Mouse (Mus musculus) liver, adult 2 months (tissue): ENCODE data around the gene St3gal5. TPM values are rescaled to one million over a fixed set of nuclear protein-coding genes. Genes with fewer than 3 reads are reported as not detected.

Experiments used
- DNase-seq: peaks from one replicate; pipeline ENCODE4 v3.0.0-alpha.2; 2011; ENCODE audit warnings: low read depth, low spot score; ENCODE audit errors: extremely low read depth
- H3K27ac ChIP-seq: fragments of 200-500 bp; replicated peaks from 2 replicates; pipeline ENCODE4 v1.5.1; 2012; ENCODE audit warnings: low read depth, mild to moderate bottlenecking, control low read depth, inconsistent platforms, low read length; ENCODE audit not compliant: insufficient read depth
- H3K27me3 ChIP-seq: fragments of 200-500 bp; 2 replicates; pipeline ENCODE4 v1.6.1; 2012; ENCODE audit warnings: mild to moderate bottlenecking, moderate library complexity, low read length, inconsistent platforms; ENCODE audit not compliant: control insufficient read depth, insufficient read depth
- H3K36me3 ChIP-seq: fragments of 200-500 bp; 2 replicates; pipeline ENCODE4 v1.6.1; 2012; ENCODE audit warnings: low read length, inconsistent platforms; ENCODE audit not compliant: control insufficient read depth, insufficient read depth
- H3K4me1 ChIP-seq: fragments of 200-500 bp; 2 replicates; pipeline ENCODE4 v1.6.1; 2011; ENCODE audit warnings: low read length; ENCODE audit not compliant: control insufficient read depth, insufficient read depth
- H3K4me3 ChIP-seq: fragments of 200-500 bp; 2 replicates; pipeline ENCODE4 v1.5.1; 2011; ENCODE audit warnings: low read depth, mild to moderate bottlenecking, control low read depth, low read length, moderate library complexity; ENCODE audit not compliant: insufficient read depth
- H3K79me2 ChIP-seq: fragments of 200-500 bp; 2 replicates; pipeline ENCODE4 v1.6.1; 2012; ENCODE audit warnings: inconsistent platforms, mild to moderate bottlenecking, low read length, moderate library complexity; ENCODE audit not compliant: control insufficient read depth, insufficient read depth
- H3K9ac ChIP-seq: fragments of 200-500 bp; 2 replicates; pipeline ENCODE4 v1.6.1; 2012; ENCODE audit warnings: low read depth, mild to moderate bottlenecking, control low read depth, inconsistent platforms, low read length
- CTCF ChIP-seq: fragments of 200-500 bp; IDR thresholded peaks from 2 replicates; pipeline ENCODE4 v1.5.1; 2011; ENCODE audit warnings: low read depth, low read length, control low read depth
- POLR2A ChIP-seq: fragments of 200-500 bp; IDR thresholded peaks from 2 replicates; pipeline ENCODE4 v1.6.1; 2011; ENCODE audit warnings: low read length, control low read depth; ENCODE audit not compliant: insufficient read depth; ENCODE audit errors: extremely low read depth
- WGBS: fragments of 180-500 bp; shearing (Covaris S2); methylation state at CpG from one replicate; pipeline ENCODE4 v1.1.7; 2018; 5-methylcytosine and 5-hydroxymethylcytosine counted together
- polyA plus RNA-seq: library from polyadenylated mRNA; depleted of rRNA; stranded (reverse); fragments of >200 nt; gene quantifications from 2 replicates; pipeline ENCODE4 v1.2.3, GENCODE M21; 2012
- total RNA-seq: library from RNA; depleted of rRNA; stranded (reverse); fragments of >200 nt; gene quantifications from 2 replicates; pipeline ENCODE4 v1.2.3, GENCODE M21; 2014

The St3gal5 gene
- total and polyA plus RNA-seq, 2 experiments: 61.4 to 162 TPM

- H3K79me2 ChIP-seq: no peaks in the 10 kb centered on the region
- peak; percentile 74 for DNase-seq
- 0 out of 2 replicates have a peak overlapping the region, but pooled peaks have one; percentile 4 for H3K9ac ChIP-seq
- no peaks in the 10 kb centered on the region for H3K36me3 ChIP-seq
- no peak for TF ChIP-seq CTCF
- peak overlapping the region; percentile 33 for H3K27ac ChIP-seq
- no peak overlapping the region for H3K4me3 ChIP-seq
- H3K27me3 ChIP-seq: no peaks in the 10 kb centered on the region
- WGBS: 9% methylated on average over 5 of the region's 5 CpGs
- H3K4me1 ChIP-seq: peaks cover 11% of the 10 kb centered on the region
These were observed 26.0 kb upstream of the St3gal5 start for GRCm38 (mm10) chr6:72071281-72071870.

DNA sequence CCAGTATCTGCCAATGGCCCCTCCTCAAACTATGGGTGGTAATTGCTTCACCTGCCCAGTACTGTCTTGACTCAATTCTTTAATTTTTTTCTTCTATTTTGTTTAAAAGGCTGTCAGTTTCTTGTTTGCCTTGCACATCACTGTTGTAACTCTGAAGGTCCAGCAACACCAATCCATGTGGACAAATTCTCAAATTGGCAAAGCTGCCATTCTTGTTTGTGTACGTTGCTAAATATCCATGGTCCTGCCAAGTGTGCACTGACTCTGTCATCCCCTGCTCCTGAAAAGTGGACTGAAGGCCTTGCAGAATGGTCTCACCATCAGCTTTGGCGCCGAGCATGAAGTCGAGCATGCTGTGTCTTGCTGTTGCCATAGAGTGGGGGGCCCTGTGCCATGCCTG, 23.6 kb upstream of the St3gal5 start:
- peaks cover 21% of the 10 kb centered on the region for H3K4me1 ChIP-seq
- peak overlapping the region; percentile 56 for H3K27ac ChIP-seq
- no peaks in the 10 kb centered on the region for H3K79me2 ChIP-seq
- peak overlapping the region; percentile 25; the same call in 1 of the 2 replicates for H3K9ac ChIP-seq
- peak; percentile 95 for DNase-seq
- WGBS: 19% methylated on average over 4 of the region's 4 CpGs
- TF ChIP-seq POLR2A (no peak), CTCF (no peak)
- H3K27me3 ChIP-seq: no peaks in the 10 kb centered on the region
- no peak overlapping the region for H3K4me3 ChIP-seq
- H3K36me3 ChIP-seq: no peaks in the 10 kb centered on the region

DNA sequence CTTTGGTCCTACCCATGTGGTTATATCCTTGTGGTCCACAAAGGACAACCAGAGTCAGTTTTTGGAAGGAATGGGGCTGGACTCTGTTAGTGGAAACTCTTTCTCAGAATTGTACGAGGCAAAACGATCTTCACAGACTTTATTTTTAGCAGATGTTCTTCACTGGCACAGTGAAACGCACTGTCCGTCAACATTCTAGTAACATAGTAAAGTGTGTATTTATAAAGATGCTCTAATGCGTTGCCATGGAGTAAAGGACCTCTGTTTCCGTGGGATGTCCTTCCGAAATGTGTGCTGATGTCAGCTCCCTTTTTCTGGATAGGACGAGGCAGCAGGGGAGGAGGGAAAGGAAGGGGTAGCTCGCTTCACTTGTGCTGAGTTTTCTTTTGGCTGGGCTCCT, 20.9 kb upstream of the St3gal5 start:
- no peak for DNase-seq
- WGBS: 85% methylated on average over 9 of the region's 9 CpGs
- Histone ChIP-seq H3K27me3 (no peaks in the 10 kb centered on the region), H3K79me2 (no peaks in the 10 kb centered on the region), H3K36me3 (no peaks in the 10 kb centered on the region), H3K27ac (no peak overlapping the region), H3K4me3 (no peak overlapping the region), H3K4me1 (peaks cover 20% of the 10 kb centered on the region), H3K9ac (no peak overlapping the region)
- no peak for TF ChIP-seq CTCF

DNA sequence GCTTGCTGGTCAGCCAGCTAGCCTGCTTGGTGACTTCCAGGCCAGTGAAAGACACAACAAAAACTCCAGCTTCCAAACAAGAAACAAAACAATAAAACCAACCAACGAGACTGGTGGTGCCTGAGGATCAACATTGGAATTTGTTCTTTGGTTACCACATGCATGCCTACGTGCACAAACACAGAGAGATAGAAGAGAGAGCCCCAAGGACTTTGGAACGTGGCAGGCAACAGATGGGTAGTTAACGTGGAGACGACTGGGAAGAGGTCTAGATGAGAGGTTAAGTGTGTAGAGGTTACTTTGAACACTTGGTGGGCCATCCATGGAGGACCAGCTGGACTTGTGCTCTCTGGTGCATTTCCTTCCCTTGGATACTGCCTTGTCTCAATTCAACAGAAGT, 19.2 kb upstream of the St3gal5 start:
- Histone ChIP-seq H3K36me3 (no peaks in the 10 kb centered on the region), H3K79me2 (no peaks in the 10 kb centered on the region), H3K27ac (peak overlapping the region; percentile 96), H3K4me3 (peak overlapping the region; percentile 23; the same call in 1 of the 2 replicates), H3K9ac (peak overlapping the region; percentile 42), H3K27me3 (no peaks in the 10 kb centered on the region), H3K4me1 (peaks cover 19% of the 10 kb centered on the region)
- TF ChIP-seq CTCF (no peak), POLR2A (no peak)
- peak; percentile 90 for DNase-seq
- WGBS: 25% methylated on average over 5 of the region's 5 CpGs

GRCm38 (mm10) chr6:72081318-72082024, 15.9 kb upstream of the St3gal5 start:
- Histone ChIP-seq H3K36me3 (no peaks in the 10 kb centered on the region), H3K79me2 (no peaks in the 10 kb centered on the region), H3K4me3 (no peak overlapping the region), H3K27me3 (no peaks in the 10 kb centered on the region), H3K9ac (no peak overlapping the region), H3K4me1 (peaks cover 14% of the 10 kb centered on the region), H3K27ac (no peak overlapping the region)
- DNase-seq: no peak
- TF ChIP-seq CTCF: no peak
- TF ChIP-seq POLR2A: no peak
- WGBS: 95% methylated on average over 13 of the region's 13 CpGs

DNA sequence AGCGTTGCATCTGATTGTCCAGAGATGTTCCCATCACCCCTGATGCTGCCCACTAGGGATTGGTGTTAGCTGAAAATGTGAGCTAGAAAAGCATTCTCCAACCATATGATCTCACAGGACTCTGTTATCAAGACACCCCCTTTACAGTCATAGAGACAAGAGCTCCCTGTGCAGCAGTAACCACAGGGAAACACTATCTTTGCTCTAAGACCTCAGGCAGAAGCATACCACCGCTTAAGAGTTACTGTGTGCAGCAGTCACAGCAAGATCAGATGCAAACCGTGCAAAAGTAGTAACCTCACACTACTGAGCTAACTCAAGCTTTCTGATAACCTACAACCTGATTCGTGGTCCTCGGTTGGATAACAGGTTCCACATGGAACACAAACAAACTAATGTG, 10.0 kb upstream of the St3gal5 start:
- H3K9ac ChIP-seq: no peak overlapping the region
- H3K4me1 ChIP-seq: no peaks in the 10 kb centered on the region
- TF ChIP-seq POLR2A (no peak), CTCF (no peak)
- H3K4me3 ChIP-seq: no peak overlapping the region
- no peaks in the 10 kb centered on the region for H3K36me3 ChIP-seq
- no peaks in the 10 kb centered on the region for H3K79me2 ChIP-seq
- no peak overlapping the region for H3K27ac ChIP-seq
- no peak for DNase-seq
- H3K27me3 ChIP-seq: no peaks in the 10 kb centered on the region
- WGBS: 77% methylated on average over 5 of the region's 5 CpGs
